Mouse (Mus musculus) limb, embryonic 12.5 days (tissue): Measurements from ENCODE around the gene Vmn2r31. TPM values are rescaled to one million over a fixed set of nuclear protein-coding genes. Genes with fewer than 3 reads are reported as not detected.
"Not testable (repeated sequence)": the region's sequence is repeated elsewhere in the genome, so short reads cannot be mapped to it uniquely, and the experiment has no call there.

Source experiments
- ATAC-seq: fragments of 200-750 bp; cut with Nextera tagmentation; 2 replicates; pipeline ENCODE4 v1.8.0; 2017; ENCODE audit warnings: low read depth, moderate TSS enrichment; ENCODE audit not compliant: insufficient number of reproducible peaks, insufficient read depth, low FRiP score, low TSS enrichment
- H3K27ac ChIP-seq: fragments of 300-500 bp; sonication (generic); 2 replicates; pipeline ENCODE4 v1.5.1; 2016; ENCODE audit warnings: mild to moderate bottlenecking, moderate library complexity
- H3K27me3 ChIP-seq: fragments of 300-500 bp; sonication (generic); 2 replicates; pipeline ENCODE4 v1.6.1; 2016; ENCODE audit warnings: mild to moderate bottlenecking, moderate library complexity
- H3K36me3 ChIP-seq: fragments of 300-500 bp; sonication (generic); 2 replicates; pipeline ENCODE4 v1.6.1; 2016; ENCODE audit warnings: mild to moderate bottlenecking, moderate library complexity
- H3K4me1 ChIP-seq: fragments of 300-500 bp; sonication (generic); replicated peaks from 2 replicates; pipeline ENCODE4 v1.6.1; 2016
- H3K4me2 ChIP-seq: fragments of 300-500 bp; sonication (generic); 2 replicates; pipeline ENCODE4 v1.6.1; 2016; ENCODE audit warnings: mild to moderate bottlenecking, moderate library complexity
- H3K4me3 ChIP-seq: fragments of 300-500 bp; sonication (generic); replicated peaks from 2 replicates; pipeline ENCODE4 v1.5.1; 2016; ENCODE audit warnings: mild to moderate bottlenecking
- H3K9ac ChIP-seq: fragments of 300-500 bp; sonication (generic); replicated peaks from 2 replicates; pipeline ENCODE4 v1.6.1; 2016; ENCODE audit warnings: mild to moderate bottlenecking, moderate library complexity
- H3K9me3 ChIP-seq: fragments of 300-500 bp; sonication (generic); 2 replicates; pipeline ENCODE4 v1.6.1; 2016; ENCODE audit warnings: mild to moderate bottlenecking, moderate library complexity
- WGBS: fragments of 180-500 bp; shearing (Covaris S2); methylation state at CpG from one replicate; pipeline ENCODE4 v1.1.7; 2016; 5-methylcytosine and 5-hydroxymethylcytosine counted together
- polyA plus RNA-seq: library from polyadenylated mRNA; unstranded; fragments of >200 nt; fragmentation: Nextera tagmentation; extraction: Ambion mirVana; gene quantifications from 2 replicates; pipeline ENCODE4 v1.2.1, GENCODE M21; 2016

Vmn2r31 gene
- polyA plus RNA-seq, result not detected in 2 replicates

DNA sequence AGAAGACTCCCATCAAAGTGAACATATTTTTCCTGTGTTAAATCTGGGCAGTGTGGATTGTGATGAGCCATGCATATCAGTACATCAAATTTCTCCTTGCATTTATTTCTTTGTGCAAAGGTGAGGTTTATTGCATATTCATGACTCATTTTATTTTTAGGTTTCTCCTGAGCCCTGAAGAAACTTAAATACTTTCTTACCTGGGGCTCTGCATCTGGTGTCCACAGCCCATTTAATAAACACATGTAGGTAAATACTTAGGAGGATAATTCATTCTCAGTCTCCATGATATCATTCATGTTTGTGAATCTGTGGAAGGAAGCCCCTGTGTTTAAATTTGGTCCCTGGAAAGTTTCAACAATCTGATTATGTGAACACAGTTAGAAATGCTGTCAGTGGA lies at the start of gene Vmn2r31:
Gene Vmn2r31 (minus strand): TSS at position 101 of the 400 bp plus-strand sequence.
- H3K4me1 ChIP-seq, H3K4me3 ChIP-seq, H3K9ac ChIP-seq, ATAC-seq, H3K9me3 ChIP-seq, H3K27me3 ChIP-seq, H3K36me3 ChIP-seq, H3K4me2 ChIP-seq, H3K27ac ChIP-seq: not testable (repeated sequence)

DNA sequence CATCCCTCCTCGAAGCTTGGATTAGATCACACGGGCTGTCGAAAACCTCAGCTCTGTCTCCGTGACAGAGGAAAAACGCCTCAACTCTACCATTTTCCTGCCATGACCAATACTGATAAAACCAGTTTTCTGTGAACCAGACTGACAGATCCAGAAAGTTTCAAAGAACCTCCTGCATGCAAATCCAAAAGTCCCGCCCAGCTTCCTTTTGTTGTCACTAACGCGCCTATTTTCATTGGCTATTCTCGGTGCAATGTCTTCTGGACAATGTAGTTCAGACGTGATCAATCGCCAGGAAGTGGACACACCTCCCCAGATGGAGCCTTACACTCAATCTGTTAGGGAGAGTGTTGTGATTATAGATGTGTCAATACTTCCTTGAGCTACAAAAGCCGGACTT lies 25.1 kb downstream of the Vmn2r31 start, which contains the start of gene Gm45783:
Gene Gm45783 (minus strand): TSS at position 143 of the 400 bp plus-strand sequence.
- H3K9ac ChIP-seq, H3K9me3 ChIP-seq, H3K4me1 ChIP-seq, H3K27me3 ChIP-seq, ATAC-seq, H3K36me3 ChIP-seq, H3K27ac ChIP-seq, H3K4me3 ChIP-seq, H3K4me2 ChIP-seq: not testable (repeated sequence)
- WGBS, result 44% methylated on average over 12 of the region's 12 CpGs

GRCm38 (mm10) chr7:7337509-7337908 lies 62.0 kb downstream of the Vmn2r31 start, which contains the start of gene Vmn2r30:
Vmn2r30 (minus strand) TSS chr7:7337609.
- not testable (repeated sequence) for H3K9me3 ChIP-seq, H3K27me3 ChIP-seq, H3K4me3 ChIP-seq, H3K4me2 ChIP-seq, H3K4me1 ChIP-seq, H3K27ac ChIP-seq, ATAC-seq, H3K9ac ChIP-seq, H3K36me3 ChIP-seq
- no CpG with 5 or more reads among the region's 1 CpGs for WGBS

Other genes with a start within 250 kb of the Vmn2r31 start
- 2.7 and 3.6 TPM in 2 replicates for gene Zfp418, start 228.4 kb downstream of the Vmn2r31 start, polyA plus RNA-seq
- 10.2 and 10.7 TPM in 2 replicates for gene Zfp772, start 189.7 kb downstream of the Vmn2r31 start, polyA plus RNA-seq
- 0.93 and 1.5 TPM in 2 replicates for gene Vmn2r29, start 152.4 kb downstream of the Vmn2r31 start, polyA plus RNA-seq
- gene Gm45844, start 121.4 kb downstream of the Vmn2r31 start, polyA plus RNA-seq, result 2.6 and 3.2 TPM in 2 replicates
- 36.2 and 38.7 TPM in 2 replicates for gene Clcn4, start 98.9 kb downstream of the Vmn2r31 start, polyA plus RNA-seq
- 0.04 TPM in 1 of 2 replicates, not detected in the other for gene Vmn2r30, start 62.1 kb downstream of the Vmn2r31 start, polyA plus RNA-seq
- gene Gm45783, start 25.1 kb downstream of the Vmn2r31 start, polyA plus RNA-seq, result not detected in 2 replicates
- gene Vmn2r32, start 80.3 kb upstream of the Vmn2r31 start, polyA plus RNA-seq, result not detected in 2 replicates
- not detected in 2 replicates for gene Vmn2r33, start 167.1 kb upstream of the Vmn2r31 start, polyA plus RNA-seq